Mouse (Mus musculus): ENCODE measurements around the gene Usp29.
A peak's percentile ranks its signal among the peaks of the same experiment; 100 is the strongest.

The Usp29 gene

DNA sequence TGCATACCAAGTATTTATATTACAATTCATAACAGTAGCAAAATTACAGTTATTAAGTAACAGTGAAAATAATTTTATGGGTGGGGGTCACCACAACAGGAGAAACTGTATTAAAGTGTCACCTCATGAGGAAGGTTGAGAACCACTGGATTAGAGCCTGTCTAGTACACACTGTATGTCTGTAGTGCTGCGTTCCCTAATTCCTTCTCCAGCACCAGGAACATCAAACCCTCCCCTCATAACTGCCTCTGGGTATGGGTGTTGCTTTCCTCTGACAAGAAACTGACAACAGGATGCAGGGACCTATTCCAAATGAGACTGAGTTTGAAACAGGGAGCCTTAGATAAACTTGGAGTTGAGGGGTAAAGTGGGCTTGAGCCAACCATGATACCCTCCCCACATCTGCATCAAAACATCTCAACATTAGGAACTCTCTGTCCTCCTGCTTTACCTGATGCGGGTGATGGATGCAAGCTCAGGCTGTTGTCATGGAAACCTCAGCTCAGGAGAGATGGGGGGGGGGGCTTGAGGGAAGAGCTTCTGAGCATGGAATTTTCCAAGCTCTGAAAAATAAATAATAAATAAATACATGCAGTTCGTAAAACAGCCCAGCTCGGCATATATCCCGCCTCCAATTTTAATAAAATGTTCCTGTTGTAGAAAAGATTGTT, 86.5 kb downstream of the Usp29 start:
- no peak for DNase-seq (ENCODE audit: low spot score in 2 of 2)

- DNase-seq (ENCODE audit: low spot score in 2 of 2), result no peak
Observed at GRCm38 (mm10) chr7:6820296-6820695, 89.9 kb downstream of the Usp29 start.

GRCm38 (mm10) chr7:6822633-6823032, 92.3 kb downstream of the Usp29 start:
- peak in 1 of 2 experiments; percentile 14 for DNase-seq (ENCODE audit: low spot score in 2 of 2)

DNA sequence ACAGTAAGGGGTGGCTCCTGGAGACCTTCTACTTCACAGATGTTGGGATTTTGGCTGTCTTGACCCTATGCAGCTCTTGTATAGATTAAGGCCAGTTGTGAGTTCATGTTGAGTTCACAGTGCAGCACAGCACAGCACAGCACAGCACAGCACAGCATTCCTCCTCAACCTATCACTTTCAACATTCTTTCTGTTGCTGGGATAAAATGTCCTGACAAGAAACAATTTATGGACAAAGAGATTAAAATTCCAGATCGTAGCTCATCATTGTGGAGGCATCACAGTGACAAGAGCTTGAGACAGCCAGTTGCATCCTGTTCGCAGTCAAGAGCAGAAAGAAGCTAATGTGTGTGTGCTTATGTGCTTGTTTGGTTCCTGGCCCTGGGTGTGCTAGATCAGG, 93.3 kb downstream of the Usp29 start:
- no peak for DNase-seq (ENCODE audit: low spot score in 2 of 2)

DNA sequence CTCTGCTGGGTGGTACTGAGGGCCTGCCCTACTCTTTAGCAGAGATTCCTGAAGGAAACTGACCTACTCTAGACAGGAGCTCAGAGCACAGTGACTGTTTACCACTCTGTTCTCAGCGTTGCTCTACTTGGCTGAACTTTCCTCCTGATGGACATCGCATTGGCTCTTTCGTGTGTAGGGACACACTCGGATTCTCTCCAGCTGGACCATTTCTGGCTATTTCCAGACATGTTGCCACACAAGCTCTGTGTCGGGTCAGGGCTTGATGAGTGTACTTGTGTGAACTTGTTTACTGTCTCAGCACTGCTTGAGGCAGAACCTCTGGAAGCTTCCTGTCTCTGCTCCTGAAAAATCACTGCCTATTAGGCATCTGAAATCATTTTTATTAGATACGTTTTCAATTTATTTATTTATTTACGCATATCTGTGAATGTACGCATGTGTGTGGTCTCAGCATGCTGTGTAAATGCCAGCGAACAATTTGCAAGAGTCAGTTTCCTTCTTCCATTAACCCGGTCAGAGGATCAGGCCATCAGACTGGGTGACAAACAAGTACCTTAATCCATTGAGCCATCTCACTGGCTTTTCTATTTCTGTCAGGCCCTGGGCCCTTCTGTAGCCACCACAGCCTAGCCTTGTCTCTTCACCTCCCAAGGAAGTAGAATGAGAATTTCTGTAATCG, 95.7 kb downstream of the Usp29 start:
- DNase-seq (ENCODE audit: low spot score in 2 of 2), result peak; percentile 45 to 79

GRCm38 (mm10) chr7:6829148-6829547, 98.8 kb downstream of the Usp29 start:
- DNase-seq (ENCODE audit: low spot score in 2 of 2), result no peak

- no peak for DNase-seq (ENCODE audit: low spot score in 2 of 2)
Observed at GRCm38 (mm10) chr7:6834950-6835349, 104.6 kb downstream of the Usp29 start.

DNA sequence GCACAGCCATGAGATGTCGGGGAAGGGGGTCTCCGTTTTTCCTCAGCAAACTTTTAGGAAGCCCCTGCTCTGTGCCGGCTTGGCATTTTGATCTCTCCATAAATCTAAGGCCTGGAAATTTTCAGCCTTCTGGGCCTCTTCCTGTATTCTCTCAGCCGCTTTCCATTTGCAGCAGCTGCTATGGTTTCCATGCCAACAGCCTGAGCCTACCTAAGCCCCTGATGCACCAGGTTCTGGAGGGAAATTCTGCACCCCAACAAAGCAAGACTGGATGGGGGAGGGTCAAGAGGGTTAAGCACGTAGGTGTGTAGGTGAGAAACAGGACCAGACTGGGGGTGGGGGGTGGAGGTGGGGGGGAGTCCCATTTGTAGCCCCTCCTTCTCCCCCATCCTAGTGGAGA, 105.0 kb downstream of the Usp29 start:
- no peak for DNase-seq (ENCODE audit: low spot score in 2 of 2)

- DNase-seq (ENCODE audit: low spot score in 2 of 2), result no peak
Observed at GRCm38 (mm10) chr7:6837297-6837925, 107.0 kb downstream of the Usp29 start.

GRCm38 (mm10) chr7:6837926-6838554, 107.7 kb downstream of the Usp29 start:
- no peak for DNase-seq (ENCODE audit: low spot score in 2 of 2)

- peak in 1 of 2 experiments; percentile 13 for DNase-seq (ENCODE audit: low spot score in 2 of 2)
Observed at GRCm38 (mm10) chr7:6840860-6841259, 110.5 kb downstream of the Usp29 start.

DNA sequence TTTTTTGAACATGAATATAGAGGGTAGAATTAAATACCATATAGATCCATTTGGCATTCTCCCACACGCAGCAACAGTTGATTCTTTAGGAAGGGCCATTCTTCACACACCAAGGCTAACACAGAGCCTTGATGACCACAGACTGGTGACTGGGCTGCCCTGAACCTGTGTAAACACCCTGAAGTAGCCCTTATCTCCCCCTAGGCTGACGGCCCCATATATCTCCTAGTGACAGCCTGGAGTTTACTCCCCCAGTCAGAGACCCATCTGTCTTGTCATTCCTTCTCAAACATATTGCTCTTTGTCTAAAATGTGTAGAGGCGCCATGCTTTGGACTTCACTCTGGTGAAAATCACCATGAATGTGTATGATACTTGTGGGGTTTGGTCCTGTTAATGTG, 119.1 kb downstream of the Usp29 start:
- DNase-seq (ENCODE audit: low spot score in 2 of 2), result no peak

DNA sequence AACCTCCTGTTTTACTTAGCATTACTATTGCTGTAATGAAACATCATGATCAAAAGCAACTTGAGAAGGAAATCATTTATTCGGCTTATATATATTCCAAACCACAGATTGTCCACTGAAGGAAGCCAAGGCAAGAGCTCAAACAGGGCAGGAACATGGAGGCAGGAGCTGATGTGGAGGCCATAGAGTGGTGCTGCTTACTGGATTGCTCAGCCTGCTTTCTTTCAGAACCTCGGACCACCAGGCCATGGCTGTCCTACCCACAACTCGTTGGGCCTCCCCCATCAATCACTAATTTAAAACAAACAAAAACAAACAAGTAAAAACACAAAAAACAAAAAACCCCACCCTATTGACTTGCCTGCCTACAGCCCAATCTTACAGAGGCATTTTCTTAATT, 119.9 kb downstream of the Usp29 start:
- DNase-seq (ENCODE audit: low spot score in 2 of 2), result no peak

DNA sequence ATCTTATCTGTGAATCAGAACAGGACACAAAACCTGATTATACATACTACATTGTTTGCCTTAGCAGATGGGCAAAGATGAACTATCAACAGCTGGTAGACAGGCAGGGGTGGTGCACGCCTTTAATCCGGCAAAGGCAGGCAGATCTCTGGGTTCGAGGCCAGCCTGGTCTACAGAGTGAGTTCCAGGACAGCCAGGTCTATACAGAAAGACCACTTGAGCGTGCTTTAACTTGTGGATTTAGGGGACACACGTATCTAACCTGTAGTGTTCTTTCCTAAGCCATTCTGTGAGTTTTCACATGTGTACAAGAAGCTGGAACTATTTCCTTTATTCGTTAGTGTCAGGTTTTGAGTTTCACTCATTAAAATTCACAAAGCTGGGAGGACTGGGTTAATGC, 120.9 kb downstream of the Usp29 start:
- no peak for DNase-seq (ENCODE audit: low spot score in 2 of 2)

GRCm38 (mm10) chr7:6851717-6852503, 121.5 kb downstream of the Usp29 start:
- DNase-seq (ENCODE audit: low spot score in 2 of 2), result no peak

- DNase-seq (ENCODE audit: low spot score in 2 of 2), result peak in 1 of 2 experiments; percentile 3
Observed at GRCm38 (mm10) chr7:6855613-6856405, 125.4 kb downstream of the Usp29 start.

GRCm38 (mm10) chr7:6858694-6859270, 128.4 kb downstream of the Usp29 start:
- no peak for DNase-seq (ENCODE audit: low spot score in 2 of 2)

GRCm38 (mm10) chr7:6860689-6861088, 130.3 kb downstream of the Usp29 start:
- no peak for DNase-seq (ENCODE audit: low spot score in 2 of 2)

GRCm38 (mm10) chr7:6866351-6866750, 136.0 kb downstream of the Usp29 start:
- no peak for DNase-seq (ENCODE audit: low spot score in 2 of 2)

DNA sequence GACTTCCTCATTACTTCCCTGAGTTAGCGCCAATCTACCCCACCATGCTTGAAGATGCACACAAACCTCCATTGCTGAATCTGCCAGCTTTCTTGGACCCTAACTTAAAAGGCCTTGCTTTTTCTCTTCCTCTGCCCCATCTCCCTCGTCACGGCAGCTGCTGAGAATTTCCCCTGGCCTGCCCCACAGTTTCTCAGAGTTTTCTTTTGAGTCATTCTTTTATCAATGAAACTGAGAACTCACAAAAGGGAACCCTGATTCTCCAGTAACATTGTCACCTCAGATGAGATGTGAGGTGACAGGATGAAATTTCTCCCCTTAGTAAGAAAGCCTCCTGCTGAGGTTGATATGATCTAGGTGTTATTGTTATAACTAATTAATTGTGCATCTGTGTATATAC, 138.5 kb downstream of the Usp29 start:
- no peak for DNase-seq (ENCODE audit: low spot score in 2 of 2)

- no peak for DNase-seq (ENCODE audit: low spot score in 2 of 2)
Observed at GRCm38 (mm10) chr7:6869556-6869955, 139.2 kb downstream of the Usp29 start.

All from urinary bladder, postnatal 36 days (tissue).